Mouse (Mus musculus) frontal cortex, postnatal 14 days (tissue): ENCODE measurements around the gene Syt2.
A peak's percentile ranks its signal among the peaks of the same experiment; 100 is the strongest.

Experiments
- DNase-seq, 2 experiments: peaks; one replicate each; pipeline ENCODE4 v3.0.0; 2022; ENCODE audit warnings: low spot score in 2 of 2

Gene Syt2

GRCm38 (mm10) chr1:134704396-134705306 is 58.2 kb downstream of the Syt2 start:
- no peak for DNase-seq

- no peak for DNase-seq
Measured at GRCm38 (mm10) chr1:134706549-134706948, 60.1 kb downstream of the Syt2 start.

- DNase-seq: no peak
Measured at GRCm38 (mm10) chr1:134707516-134707915, 61.0 kb downstream of the Syt2 start.

DNA sequence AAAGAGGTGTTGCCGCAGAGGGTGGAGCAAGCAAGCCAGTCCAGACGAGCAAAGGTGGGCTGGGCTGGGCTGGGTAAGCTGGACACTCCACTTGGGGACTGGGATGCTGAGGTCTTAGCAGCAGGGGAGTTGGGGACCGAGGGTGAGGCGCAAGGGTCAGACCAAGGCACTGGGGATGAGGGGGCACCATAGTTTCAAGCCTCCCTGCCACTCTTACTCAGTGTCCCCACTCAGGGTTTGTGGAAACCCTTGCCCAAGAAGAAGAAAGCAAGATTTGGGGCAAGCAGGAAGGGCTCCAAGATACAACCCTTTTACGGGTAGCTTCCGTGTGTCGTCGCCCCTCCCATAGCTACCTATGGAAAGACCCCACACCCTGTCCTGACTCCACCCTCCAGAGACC is 61.8 kb downstream of the Syt2 start:
- DNase-seq: no peak

DNA sequence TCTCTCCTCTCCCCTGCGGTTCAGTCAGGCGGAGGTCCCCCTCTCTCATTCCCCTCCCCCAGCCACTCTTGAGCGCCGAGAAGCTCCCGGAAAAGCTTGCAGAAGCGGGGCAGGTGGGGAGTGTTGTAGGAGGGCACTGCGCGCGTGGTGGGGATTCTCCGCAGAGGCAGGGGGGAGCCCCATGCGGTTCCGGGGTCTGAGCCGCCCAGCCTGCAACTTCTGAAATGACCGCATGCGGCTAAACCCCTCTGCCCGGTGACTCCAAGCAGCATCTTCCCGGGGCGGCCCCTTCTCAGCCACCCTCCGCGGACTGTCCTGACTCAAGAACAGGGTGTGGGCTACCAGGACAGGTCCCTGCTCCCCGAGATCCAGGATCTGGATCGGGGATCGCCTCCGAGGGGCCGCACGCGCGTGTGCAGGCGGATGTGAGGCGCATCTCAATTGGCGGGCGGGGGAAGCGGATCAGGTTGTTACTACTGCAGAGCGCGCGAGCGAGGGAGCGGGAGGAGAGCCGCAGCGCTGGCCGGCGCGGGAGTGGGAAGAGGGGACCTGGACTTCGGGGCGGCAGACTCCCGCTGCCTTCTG is 62.4 kb downstream of the Syt2 start:
- peak in 1 of 2 experiments; percentile 40 for DNase-seq

DNA sequence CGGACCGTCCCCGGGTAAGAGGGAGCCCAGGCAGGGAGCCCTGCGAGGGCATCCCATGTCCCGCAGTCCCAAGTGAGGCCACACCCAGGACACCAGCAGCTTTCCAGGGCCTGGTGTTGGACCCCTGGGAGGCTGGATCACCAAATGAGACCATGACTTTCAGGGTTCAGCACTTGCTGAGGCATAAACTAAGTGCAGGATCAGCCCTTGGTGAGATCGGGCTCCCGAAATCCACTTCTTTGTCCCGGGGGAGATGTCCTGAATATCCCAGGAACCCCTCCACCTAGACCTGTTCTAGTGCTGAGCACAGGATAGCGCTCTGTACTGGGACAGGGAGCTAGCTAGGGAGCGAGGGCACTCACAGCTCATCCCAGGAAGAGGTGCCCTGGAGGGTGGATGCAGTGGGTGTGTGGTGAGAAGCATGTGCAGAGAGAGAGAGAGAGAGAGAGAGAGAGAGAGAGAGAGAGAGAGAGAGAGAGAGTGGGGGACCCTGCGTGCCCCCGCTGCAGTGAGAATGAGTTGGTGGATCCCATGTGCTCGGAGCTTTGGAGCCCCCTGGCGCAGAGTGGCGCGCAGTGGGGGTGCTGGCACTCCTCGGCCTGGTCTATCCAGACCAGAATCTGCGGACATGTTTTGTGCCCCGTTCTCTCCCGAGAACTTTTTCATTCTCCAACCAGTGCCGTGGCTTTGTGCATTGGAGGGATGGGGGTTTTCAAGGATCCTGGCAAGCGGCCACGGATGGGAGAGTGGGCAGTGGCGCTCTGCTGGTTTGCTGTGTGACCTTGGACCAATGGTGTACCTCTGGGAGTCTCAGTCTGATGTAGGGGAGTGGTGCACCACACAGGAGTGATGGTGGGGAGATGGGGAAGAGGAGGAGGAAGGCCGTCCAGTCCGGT is 63.2 kb downstream of the Syt2 start:
- no peak for DNase-seq

GRCm38 (mm10) chr1:134711061-134711460 is 64.6 kb downstream of the Syt2 start:
- DNase-seq: no peak

DNA sequence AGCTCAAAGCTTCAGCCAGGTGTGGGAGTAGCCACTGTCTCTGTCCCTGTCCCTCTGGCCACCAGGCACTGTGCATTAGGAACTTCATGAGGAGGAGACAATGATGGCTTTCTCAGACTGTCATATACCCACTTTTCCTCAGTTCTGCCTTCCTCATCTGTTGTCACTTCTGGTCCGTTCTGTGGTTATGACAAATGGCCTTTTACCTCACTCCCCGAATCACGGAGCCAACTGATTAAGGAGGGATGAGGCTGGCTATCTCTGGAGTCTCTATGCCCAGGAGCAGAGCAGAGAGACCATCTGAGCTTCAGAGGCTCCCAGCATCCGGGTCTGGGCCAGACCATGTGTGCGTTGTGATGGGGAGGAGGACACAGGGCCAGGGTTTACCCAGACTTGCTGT is 65.2 kb downstream of the Syt2 start:
- DNase-seq: no peak

GRCm38 (mm10) chr1:134712781-134713299 is 66.4 kb downstream of the Syt2 start:
- no peak for DNase-seq

GRCm38 (mm10) chr1:134713421-134713969 is 67.0 kb downstream of the Syt2 start:
- no peak for DNase-seq

DNA sequence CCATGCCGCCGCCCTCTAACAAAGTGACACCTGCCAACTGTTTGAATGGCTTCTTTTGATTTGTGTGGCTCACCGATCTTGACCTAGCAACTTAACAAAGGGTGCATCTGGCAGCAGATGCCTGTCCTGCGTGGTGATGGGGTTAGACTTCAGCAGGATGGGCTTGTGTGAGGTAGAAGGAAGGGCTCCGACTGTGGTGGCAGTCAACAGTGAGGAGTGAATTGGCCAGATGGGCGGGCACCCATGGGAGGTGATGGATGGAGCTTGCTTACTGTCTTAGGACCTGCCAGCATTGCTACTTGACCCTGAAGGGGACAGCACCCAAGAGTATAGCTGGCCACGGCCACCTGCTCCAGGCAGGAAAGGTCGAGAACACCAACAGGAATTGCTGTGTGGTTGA is 67.7 kb downstream of the Syt2 start:
- DNase-seq: no peak

DNA sequence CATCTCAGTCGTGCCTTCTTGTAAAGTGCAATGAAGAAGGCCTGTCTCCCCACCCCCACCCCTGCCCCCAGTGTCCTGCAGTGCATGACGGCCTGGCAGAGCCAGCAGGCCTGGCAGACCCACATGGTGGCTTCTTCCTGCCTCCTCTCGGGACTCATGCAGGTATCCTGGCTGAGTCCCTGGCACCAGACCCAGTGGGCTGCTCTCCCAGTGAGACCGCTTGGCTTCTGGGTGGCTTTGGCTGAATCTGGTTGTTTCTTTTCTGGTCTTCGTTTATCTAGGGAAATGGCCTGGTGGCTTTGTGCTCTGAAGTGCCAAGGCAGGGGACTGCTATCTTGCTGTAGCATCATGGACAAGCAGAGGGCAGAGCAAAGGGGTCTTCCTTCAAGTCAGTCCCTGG is 68.6 kb downstream of the Syt2 start:
- no peak for DNase-seq

DNA sequence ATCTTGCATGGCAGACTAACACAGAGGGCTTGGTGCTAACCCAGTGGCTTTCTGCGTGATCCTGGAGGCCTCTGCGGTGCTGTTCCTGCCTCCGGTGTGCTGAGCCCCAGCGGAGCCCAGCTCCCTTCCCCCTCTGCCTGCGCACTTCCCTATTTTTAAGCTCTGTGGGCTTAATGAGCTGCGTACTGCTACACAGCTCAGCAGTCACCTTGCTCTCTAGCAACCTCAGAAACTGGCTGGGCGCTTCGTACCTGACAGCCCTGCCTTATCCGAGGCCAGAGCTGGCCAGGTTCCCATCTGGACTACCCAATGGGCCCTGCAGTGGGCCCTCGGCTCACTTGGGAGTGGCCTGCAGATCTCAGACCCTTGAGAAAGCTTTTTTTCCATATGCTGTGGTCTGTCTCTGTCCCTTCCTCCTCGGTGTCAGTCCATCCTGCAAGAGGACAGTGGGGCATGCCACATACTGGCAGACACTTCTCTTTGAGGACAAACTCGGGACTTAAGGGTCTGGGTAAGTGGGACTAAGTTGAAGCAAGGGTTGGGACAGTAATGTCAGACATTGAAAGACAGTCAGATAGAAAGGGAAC is 73.3 kb downstream of the Syt2 start:
- no peak for DNase-seq

GRCm38 (mm10) chr1:134721486-134721885 is 75.0 kb downstream of the Syt2 start:
- no peak for DNase-seq

DNA sequence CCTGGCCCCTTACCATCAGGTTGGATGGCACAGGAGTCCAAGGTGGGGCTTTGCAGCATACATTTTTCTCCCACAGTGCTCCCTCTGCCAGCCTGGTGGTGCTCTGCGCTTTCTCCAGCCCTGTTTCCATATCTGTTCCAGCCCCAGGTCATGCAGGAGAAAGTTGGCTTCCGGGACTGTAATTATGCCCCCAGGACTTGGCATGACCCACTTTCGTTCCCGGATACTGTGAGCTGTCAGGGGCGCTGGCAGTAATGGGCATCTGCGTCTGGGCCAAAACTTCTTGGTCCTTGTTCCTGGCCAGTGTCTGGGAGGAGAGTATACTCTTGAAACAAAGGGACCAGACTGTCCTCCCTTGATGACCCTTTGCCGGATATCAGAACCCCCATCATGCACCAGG is 76.4 kb downstream of the Syt2 start:
- DNase-seq: no peak

GRCm38 (mm10) chr1:134725276-134725675 is 78.8 kb downstream of the Syt2 start:
- no peak for DNase-seq

- DNase-seq: no peak
Measured at GRCm38 (mm10) chr1:134726480-134726879, 80.0 kb downstream of the Syt2 start.

GRCm38 (mm10) chr1:134727256-134727655 is 80.8 kb downstream of the Syt2 start:
- DNase-seq: no peak

DNA sequence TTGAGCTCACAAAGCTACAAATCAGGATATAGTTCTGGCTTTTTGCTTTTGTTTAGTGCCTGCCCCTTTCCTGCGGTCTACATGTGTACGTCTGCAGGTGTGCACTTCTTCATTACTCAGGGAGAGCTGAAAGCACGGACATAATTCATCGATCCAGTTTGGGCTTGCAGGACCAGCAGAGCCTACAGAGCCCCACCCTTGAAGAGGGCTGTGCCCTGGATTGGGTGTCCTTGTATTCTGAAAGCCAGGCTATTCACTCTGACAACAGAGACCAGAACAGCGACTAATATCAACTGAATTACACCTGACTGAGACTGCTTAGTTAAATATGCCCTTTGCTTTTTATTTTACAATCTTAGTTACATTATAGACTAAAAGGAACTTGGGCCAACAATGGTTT is 87.2 kb downstream of the Syt2 start:
- no peak for DNase-seq

GRCm38 (mm10) chr1:134737463-134737862 is 91.0 kb downstream of the Syt2 start:
- DNase-seq: no peak

DNA sequence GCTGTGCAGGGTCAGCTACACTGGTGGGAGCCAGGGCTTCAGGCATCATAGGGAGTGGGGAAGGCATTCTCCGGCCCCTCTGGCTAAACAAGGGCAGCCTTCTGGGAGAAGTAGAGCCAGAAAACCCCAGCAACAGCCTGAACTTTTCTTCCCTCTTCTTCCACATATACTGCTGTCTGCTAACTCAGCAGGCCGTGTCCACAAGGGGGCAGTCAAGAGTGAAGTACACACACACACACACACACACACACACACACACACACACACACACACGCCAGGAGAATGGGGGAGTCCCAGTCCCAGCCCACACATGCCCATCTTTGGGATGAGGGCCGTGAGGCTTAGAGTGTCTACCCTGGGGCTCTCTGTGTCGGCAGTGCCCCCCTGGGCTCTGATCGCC is 95.0 kb downstream of the Syt2 start:
- DNase-seq: no peak
